Mouse (Mus musculus): ENCODE measurements at regions not wholly inside any gene's neighbourhood (a gene's known extent, or its start where the extent isn't known, plus 50 kb on each side); places are given as distances from the start of the nearest gene placed in this dataset.
A peak's percentile ranks its signal among the peaks of the same experiment; 100 is the strongest.

GRCm38 (mm10) chr13:43913476-43913875 lies 128.9 kb downstream of the Cd83 start:
- peak; percentile 40 for DNase-seq (ENCODE audit: low spot score)

- no peak for DNase-seq (ENCODE audit: low spot score)
Observed at GRCm38 (mm10) chr13:43919781-43920420, 135.3 kb downstream of the Cd83 start.

GRCm38 (mm10) chr13:43930081-43930981 lies 145.8 kb downstream of the Cd83 start:
- peak; percentile 71 for DNase-seq (ENCODE audit: low spot score)

- DNase-seq (ENCODE audit: low spot score) = no peak
Observed at GRCm38 (mm10) chr13:43932946-43933345, 148.4 kb downstream of the Cd83 start.

GRCm38 (mm10) chr13:43935284-43935683 lies 150.7 kb downstream of the Cd83 start:
- no peak for DNase-seq (ENCODE audit: low spot score)

- peak; percentile 51 for DNase-seq (ENCODE audit: low spot score)
Observed at GRCm38 (mm10) chr13:43936504-43936903, 151.9 kb downstream of the Cd83 start.

- no peak for DNase-seq (ENCODE audit: low spot score)
Observed at GRCm38 (mm10) chr13:43938611-43939010, 154.0 kb downstream of the Cd83 start.

- DNase-seq (ENCODE audit: low spot score) = peak; percentile 24
Observed at GRCm38 (mm10) chr13:43939375-43939774, 154.8 kb downstream of the Cd83 start.

GRCm38 (mm10) chr13:43941731-43942130 lies 157.2 kb downstream of the Cd83 start:
- DNase-seq (ENCODE audit: low spot score) = no peak

- DNase-seq (ENCODE audit: low spot score) = no peak
Observed at GRCm38 (mm10) chr13:43948606-43949005, 164.0 kb downstream of the Cd83 start.

GRCm38 (mm10) chr13:43949740-43950643 lies 165.4 kb downstream of the Cd83 start:
- peak; percentile 40 for DNase-seq (ENCODE audit: low spot score)

GRCm38 (mm10) chr13:43952491-43952890 lies 167.9 kb downstream of the Cd83 start:
- no peak for DNase-seq (ENCODE audit: low spot score)

- DNase-seq (ENCODE audit: low spot score) = no peak
Observed at GRCm38 (mm10) chr13:43952972-43953592, 168.5 kb downstream of the Cd83 start.

- DNase-seq (ENCODE audit: low spot score) = no peak
Observed at GRCm38 (mm10) chr13:43954714-43955393, 170.3 kb downstream of the Cd83 start.

- no peak for DNase-seq (ENCODE audit: low spot score)
Observed at GRCm38 (mm10) chr13:43957046-43957445, 172.5 kb downstream of the Cd83 start.

GRCm38 (mm10) chr13:43959121-43959572 lies 174.6 kb downstream of the Cd83 start:
- DNase-seq (ENCODE audit: low spot score) = no peak

GRCm38 (mm10) chr13:43961047-43961690 lies 176.6 kb downstream of the Cd83 start:
- DNase-seq (ENCODE audit: low spot score) = no peak

GRCm38 (mm10) chr13:43961987-43962386 lies 177.4 kb downstream of the Cd83 start:
- DNase-seq (ENCODE audit: low spot score) = no peak

GRCm38 (mm10) chr13:43963321-43963720 lies 178.7 kb downstream of the Cd83 start:
- DNase-seq (ENCODE audit: low spot score) = no peak

GRCm38 (mm10) chr13:43965256-43965905 lies 180.8 kb downstream of the Cd83 start:
- DNase-seq (ENCODE audit: low spot score) = no peak

Measured in embryo, embryonic 10.5 days (tissue).